Comparison of ENCODE assay signal across 20 mouse cellular contexts in the genomic region with DNA sequence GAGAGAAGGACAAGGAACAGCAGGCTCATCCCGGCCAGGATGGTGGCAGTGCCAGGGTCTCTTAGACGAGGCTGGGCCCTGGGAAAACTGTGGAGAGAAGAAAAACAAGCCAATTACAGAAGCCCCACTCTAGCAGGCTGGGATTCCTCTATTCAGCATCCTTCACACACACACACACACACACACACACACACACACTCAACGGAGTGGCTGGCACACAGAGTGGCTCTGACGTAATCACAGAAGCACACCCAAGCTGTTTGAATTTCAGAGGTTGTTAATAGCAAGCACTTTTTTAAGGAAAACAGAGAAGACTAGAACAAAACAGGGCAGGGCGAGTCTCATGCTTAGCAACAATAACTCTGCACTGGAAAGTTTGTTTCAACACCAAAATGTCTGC. TPM values are rescaled to one million over a fixed set of nuclear protein-coding genes. Genes with fewer than 3 reads are reported as not detected.
DNase-seq lines count a peak whose midpoint lies in the region; ATAC-seq lines count a peak whose summit lies in the region.
"Had no signal": no experiment of that assay in that cellular context is flagged by ENCODE, and none has a peak within 500 bp of the region (broad histone marks: within the 10 kb centered on the region; RNA-seq: fewer than 3 reads in every experiment).

No protein-coding gene starts in this region.

- peak; percentile 62; the same call in 1 of the 2 replicates for ATAC-seq in forebrain, embryonic 13.5 days
- ATAC-seq: CD4-positive, CD25-positive, alpha-beta regulatory T cell, adult 4 months had no signal

- no peak overlapping the region for H3K4me2 ChIP-seq in forebrain, embryonic 13.5 days
- H3K4me2 ChIP-seq: hindbrain, embryonic 13.5 days; limb, embryonic 15.5 days had no signal

- no peaks in the 10 kb centered on the region for H3K36me3 ChIP-seq in forebrain, embryonic 13.5 days (ENCODE audit: poor library complexity, severe bottlenecking)
- no peaks in the 10 kb centered on the region for H3K36me3 ChIP-seq in forebrain, embryonic 10.5 days (replicated peaks)
- H3K36me3 ChIP-seq: G1E; hindbrain, embryonic 13.5 days; limb, embryonic 15.5 days had no signal

- WGBS in forebrain, embryonic 13.5 days, result 72% methylated on average over 5 of the region's 5 CpGs
- 81% methylated on average over 5 of the region's 5 CpGs for WGBS in forebrain, embryonic 10.5 days

- no peaks in the 10 kb centered on the region for H3K9me3 ChIP-seq in forebrain, embryonic 13.5 days (replicated peaks)
- no peaks in the 10 kb centered on the region for H3K9me3 ChIP-seq in forebrain, embryonic 10.5 days
- H3K9me3 ChIP-seq: G1E; heart, embryonic 10.5 days; hindbrain, embryonic 13.5 days; limb, embryonic 15.5 days had no signal

- H3K27me3 ChIP-seq in forebrain, embryonic 13.5 days, result no peaks in the 10 kb centered on the region
- H3K27me3 ChIP-seq in forebrain, embryonic 10.5 days (ENCODE audit: poor library complexity, severe bottlenecking), result 0 out of 2 replicates have a peak, but pooled peaks cover 4% of the 10 kb centered on the region
- H3K27me3 ChIP-seq: limb, embryonic 15.5 days had no signal

- no peaks in the 10 kb centered on the region for H3K4me1 ChIP-seq in forebrain, embryonic 13.5 days
- peaks cover 10% of the 10 kb centered on the region for H3K4me1 ChIP-seq in forebrain, embryonic 10.5 days
- H3K4me1 ChIP-seq: hindbrain, embryonic 13.5 days; limb, embryonic 15.5 days had no signal

- no peak overlapping the region for H3K9ac ChIP-seq in forebrain, embryonic 13.5 days
- H3K9ac ChIP-seq: hindbrain, embryonic 13.5 days; limb, embryonic 15.5 days had no signal

- no peak overlapping the region for H3K27ac ChIP-seq in forebrain, embryonic 13.5 days
- H3K27ac ChIP-seq in forebrain, embryonic 10.5 days, result no peak overlapping the region
- H3K27ac ChIP-seq: heart, embryonic 10.5 days; hindbrain, embryonic 13.5 days; limb, embryonic 15.5 days had no signal

- no peak for DNase-seq in forebrain, embryonic 10.5 days (ENCODE audit: extremely low spot score, low spot score)
- peak; percentile 65 for DNase-seq in brain, adult 2 months (ENCODE audit: low read depth, low spot score)
- DNase-seq in layer of hippocampus, adult 9-10 months (ENCODE audit: low spot score), result peak; percentile 38
- peak; percentile 16 for DNase-seq in right cerebral cortex, postnatal 25 days
- no peak for DNase-seq in gastrocnemius, adult 18-20 months (ENCODE audit: low spot score)
- DNase-seq in adrenal gland, postnatal 4 days (ENCODE audit: low spot score in 2 of 2), result no peak
- DNase-seq in cerebellum, postnatal 36 days, result no peak
- DNase-seq: adrenal gland, adult 2 months; cerebellum, adult 11-12 months; cerebellum, postnatal 25 days; gastrocnemius, postnatal 25 days; heart, postnatal 10 days; lung, postnatal 10 days; thymus, postnatal 14 days had no signal

- no peak overlapping the region for H3K4me3 ChIP-seq in forebrain, embryonic 13.5 days
- no peak overlapping the region for H3K4me3 ChIP-seq in forebrain, embryonic 10.5 days
- H3K4me3 ChIP-seq: heart, embryonic 10.5 days; hindbrain, embryonic 13.5 days; limb, embryonic 15.5 days had no signal

RNA-seq across cellular contexts. Expression of gene Hapln3, which starts 7.4 kb away (rescaled TPM):
- 1.9 TPM in 2 replicates for polyA plus RNA-seq in forebrain, embryonic 13.5 days (2015; fragmentation: Nextera tagmentation; extraction: Ambion mirVana)
- polyA plus RNA-seq in forebrain, embryonic 10.5 days (2016; fragmentation: Nextera tagmentation; extraction: Ambion mirVana), result 2.1 and 3.6 TPM in 2 replicates
- under 1 TPM; 0.45 to 0.48 TPM for total RNA-seq in gastrocnemius, adult 18-20 months (2021)
- total RNA-seq in adrenal gland, postnatal 4 days (2021), result 1 to 10 TPM; 4.1 to 4.5 TPM
- polyA plus RNA-seq: CD4-positive, CD25-positive, alpha-beta regulatory T cell, adult 4 months; G1E had no signal

RNA-seq across cellular contexts. Expression of gene Mfge8, which starts 25.4 kb away (rescaled TPM):
- polyA plus RNA-seq in forebrain, embryonic 13.5 days (2015; fragmentation: Nextera tagmentation; extraction: Ambion mirVana), result 80.3 and 85.9 TPM in 2 replicates
- 82.4 and 86.6 TPM in 2 replicates for polyA plus RNA-seq in forebrain, embryonic 10.5 days (2016; fragmentation: Nextera tagmentation; extraction: Ambion mirVana)
- 10 to 100 TPM; 36.8 to 51.1 TPM for total RNA-seq in gastrocnemius, adult 18-20 months (2021)
- total RNA-seq in adrenal gland, postnatal 4 days (2021), result 100 to 1,000 TPM; 327 to 347 TPM

Comparison
In these comparisons a context has a peak if more than half of its experiments do, and no peak if none do; other contexts are left out.
1. DNase-seq: peak in brain, adult 2 months (single experiment), layer of hippocampus, adult 9-10 months (single experiment) and right cerebral cortex, postnatal 25 days (single experiment); none in forebrain, embryonic 10.5 days (single experiment), gastrocnemius, adult 18-20 months (single experiment), adrenal gland, postnatal 4 days (0 of 2) and cerebellum, postnatal 36 days (0 of 2).
2. RNA of gene Mfge8, which starts 25.4 kb away (total RNA-seq): 327 to 347 TPM in adrenal gland, postnatal 4 days; 36.8 to 51.1 TPM in gastrocnemius, adult 18-20 months; every median in the first group is over 4 times any median in the second.